Mouse (Mus musculus): ENCODE results near the gene Dlk2.
A peak's percentile ranks its signal among the peaks of the same experiment; 100 is the strongest.

The Dlk2 gene

DNA sequence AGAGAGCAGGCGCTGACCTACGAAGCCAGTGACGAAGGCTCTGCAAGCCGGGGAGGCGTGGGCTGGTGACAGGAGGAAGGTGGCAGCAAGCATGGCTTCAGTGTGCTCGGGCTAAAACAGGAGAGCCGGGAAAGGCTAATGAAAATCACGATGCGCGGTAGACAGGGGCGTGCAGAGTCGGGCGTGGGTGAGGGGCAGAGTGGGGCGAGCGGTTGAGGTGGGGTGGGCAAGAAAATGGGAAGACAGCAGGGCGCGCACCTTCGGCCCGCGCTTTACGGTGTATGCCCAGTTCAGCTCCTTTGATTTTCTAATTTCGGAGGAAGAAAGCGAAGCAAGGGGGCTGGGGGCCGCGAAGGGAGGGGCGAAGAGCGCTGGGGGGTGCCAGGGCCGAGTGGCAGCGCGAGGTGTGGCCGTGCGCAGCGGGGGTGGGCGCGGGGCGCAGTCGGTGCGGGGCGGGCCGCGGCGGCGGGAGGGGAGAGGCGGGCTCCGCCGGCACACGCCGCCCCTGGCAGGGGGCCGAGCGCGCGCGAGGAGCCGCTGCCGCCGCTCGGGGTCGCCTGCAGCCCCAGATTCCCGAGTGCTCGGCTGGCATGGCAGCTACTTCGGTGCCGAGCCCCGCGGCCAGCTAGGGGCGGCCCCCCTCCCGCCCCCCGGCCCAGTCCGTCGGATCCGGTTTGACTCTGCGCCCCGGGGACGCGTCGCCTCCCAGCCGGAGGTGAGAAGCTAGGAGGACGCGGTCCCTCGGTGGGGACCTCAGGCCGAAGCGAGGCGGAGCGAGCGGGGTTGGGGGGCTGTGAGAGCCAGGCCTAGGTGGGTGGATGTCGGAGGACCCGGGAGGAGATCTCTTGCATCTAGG is at the start of gene Dlk2:
TSS of gene Dlk2 (plus strand) at position 58 of the 856 bp plus-strand sequence.
- DNase-seq = no peak

GRCm38 (mm10) chr17:46247512-46248188 is 49.6 kb upstream of the Dlk2 start, which contains the start of the genes Polr1c and Yipf3:
Polr1c (minus strand) TSS chr17:46248054.
Yipf3 (plus strand) TSS chr17:46248080.
- peak; percentile 98 for DNase-seq

GRCm38 (mm10) chr17:46248189-46248522 is 49.1 kb upstream of the Dlk2 start:
- no peak for DNase-seq

GRCm38 (mm10) chr17:46251174-46251573 is 46.0 kb upstream of the Dlk2 start:
- DNase-seq = no peak

- DNase-seq = peak; percentile 75
Measured at GRCm38 (mm10) chr17:46252571-46253451, 44.4 kb upstream of the Dlk2 start.

DNA sequence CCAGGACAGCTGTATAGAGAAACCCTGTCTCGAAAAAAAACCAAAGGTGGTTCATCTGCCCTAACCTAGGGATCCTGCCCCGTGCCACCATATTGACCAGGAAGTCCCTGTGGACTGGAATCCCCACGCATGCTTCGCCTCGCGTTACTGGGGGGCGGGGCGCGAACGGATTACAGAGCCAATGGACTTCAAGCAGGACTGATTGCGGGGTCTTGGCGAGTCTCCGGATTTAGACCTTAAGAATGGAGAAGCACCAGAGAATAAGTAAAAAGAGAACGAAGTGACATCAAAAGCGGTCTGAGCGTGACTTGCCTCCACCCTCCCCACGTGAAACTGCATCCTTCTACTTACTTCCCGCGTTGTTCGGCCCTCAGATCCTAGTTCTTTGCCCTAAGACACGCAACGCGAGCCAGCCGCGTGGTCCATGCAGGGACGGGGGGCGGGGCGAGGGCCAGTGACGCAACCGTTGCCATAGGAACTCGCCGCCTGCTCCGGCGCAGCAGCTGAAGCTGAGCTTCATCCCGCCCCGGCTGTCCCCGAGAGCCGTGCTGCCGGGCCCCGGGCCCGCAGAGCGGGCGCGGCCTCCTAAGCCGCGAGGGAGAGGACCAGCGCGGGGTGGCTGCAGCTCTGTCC is 43.7 kb upstream of the Dlk2 start, which contains the start of gene Lrrc73:
TSS of gene Lrrc73 (plus strand) at position 80 of the 633 bp plus-strand sequence.
- peak; percentile 94 for DNase-seq

- no peak for DNase-seq
Measured at GRCm38 (mm10) chr17:46254106-46254505, 43.1 kb upstream of the Dlk2 start.

- no peak for DNase-seq
Measured at GRCm38 (mm10) chr17:46255147-46255546, 42.1 kb upstream of the Dlk2 start.

GRCm38 (mm10) chr17:46258279-46259053 is 38.8 kb upstream of the Dlk2 start:
- DNase-seq = no peak

DNA sequence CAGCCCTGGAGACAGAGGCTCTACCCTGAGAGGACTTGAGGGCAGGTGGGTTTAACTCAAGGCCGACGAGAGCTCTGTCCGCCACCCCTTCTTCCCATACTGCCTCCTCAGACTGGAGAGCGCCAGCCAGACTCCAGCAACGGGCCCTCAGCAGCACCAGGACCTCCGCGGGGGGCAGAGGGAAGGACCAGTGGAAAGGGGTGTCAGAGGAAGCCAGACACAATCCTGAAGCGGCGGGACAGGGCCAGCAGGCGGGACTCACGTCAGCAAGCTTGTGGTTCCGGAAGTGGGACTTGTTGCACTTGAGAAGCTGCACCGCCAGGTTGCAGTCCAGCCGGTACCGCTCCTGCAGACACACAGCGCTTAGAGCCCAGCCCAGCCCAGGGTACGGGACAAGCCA is 37.5 kb upstream of the Dlk2 start:
- DNase-seq = no peak

- no peak for DNase-seq
Measured at GRCm38 (mm10) chr17:46262201-46262694, 35.0 kb upstream of the Dlk2 start.

GRCm38 (mm10) chr17:46265502-46265901 is 31.7 kb upstream of the Dlk2 start:
- DNase-seq = no peak

DNA sequence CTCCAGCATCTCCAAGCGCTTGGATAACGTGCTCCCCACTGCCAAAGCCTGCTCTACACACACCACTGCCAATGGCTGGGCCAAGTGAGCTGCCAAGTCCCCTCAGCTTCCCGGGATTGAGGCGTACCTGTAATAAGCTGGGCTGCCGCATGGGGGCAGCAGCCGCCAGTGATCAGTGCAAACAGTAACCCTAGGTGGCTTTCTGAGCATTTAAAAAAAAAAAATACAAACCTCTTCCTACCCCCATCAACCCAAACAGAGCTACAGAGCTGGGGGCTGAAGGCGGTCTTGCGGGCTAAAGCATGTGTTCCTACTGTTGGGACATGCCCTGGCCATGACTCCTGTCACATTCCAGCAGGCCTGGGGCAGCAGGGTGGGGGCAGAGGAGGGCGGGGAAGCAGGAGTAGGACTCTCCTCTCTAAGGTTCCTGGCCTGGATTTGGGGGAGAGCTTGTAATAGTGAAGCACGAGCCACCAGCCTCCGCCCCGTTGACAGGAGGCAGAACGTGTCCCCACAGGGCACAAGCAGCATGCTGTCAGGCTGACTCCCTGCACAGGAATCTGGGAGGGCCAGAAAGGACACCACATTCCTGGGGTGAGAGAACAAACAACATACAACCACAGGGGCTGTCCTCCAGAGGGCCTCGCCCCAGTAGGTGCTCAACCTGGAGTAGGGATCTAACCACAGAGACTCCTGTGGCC is 31.2 kb upstream of the Dlk2 start:
- peak; percentile 91 for DNase-seq

GRCm38 (mm10) chr17:46266986-46267385 is 30.2 kb upstream of the Dlk2 start:
- no peak for DNase-seq

- DNase-seq = no peak
Measured at GRCm38 (mm10) chr17:46267511-46267910, 29.7 kb upstream of the Dlk2 start.

DNA sequence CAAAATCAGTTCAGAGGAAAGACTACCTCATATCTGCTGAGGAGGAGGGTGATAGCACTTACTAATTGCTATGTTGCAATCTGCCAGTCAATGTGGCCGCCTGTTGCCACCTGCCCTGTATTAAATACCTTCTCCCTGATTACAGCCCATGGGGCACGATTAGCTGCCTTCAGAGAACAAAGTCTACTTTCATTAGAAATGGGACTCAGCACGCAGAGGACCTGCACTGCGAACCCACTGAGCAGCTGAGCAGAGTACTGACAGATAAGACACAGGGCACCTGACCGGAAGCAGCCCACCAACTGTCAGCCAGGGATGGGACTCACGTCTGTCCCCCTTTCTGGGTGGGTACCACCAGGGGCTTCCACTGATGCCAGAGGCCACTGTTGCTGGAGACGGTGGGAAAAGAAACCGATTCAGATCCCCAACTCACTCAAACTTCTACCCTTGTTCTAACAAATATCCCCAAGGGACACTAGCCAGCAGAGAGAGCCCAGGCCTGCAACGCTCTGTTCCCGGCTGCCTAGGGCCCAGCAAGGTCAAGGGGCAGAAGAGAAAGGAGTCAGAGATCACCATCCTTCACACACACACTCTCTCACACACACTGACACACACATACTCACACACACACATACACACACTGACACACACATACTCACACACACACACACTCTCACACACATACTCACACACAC is 29.0 kb upstream of the Dlk2 start:
- DNase-seq = no peak

DNA sequence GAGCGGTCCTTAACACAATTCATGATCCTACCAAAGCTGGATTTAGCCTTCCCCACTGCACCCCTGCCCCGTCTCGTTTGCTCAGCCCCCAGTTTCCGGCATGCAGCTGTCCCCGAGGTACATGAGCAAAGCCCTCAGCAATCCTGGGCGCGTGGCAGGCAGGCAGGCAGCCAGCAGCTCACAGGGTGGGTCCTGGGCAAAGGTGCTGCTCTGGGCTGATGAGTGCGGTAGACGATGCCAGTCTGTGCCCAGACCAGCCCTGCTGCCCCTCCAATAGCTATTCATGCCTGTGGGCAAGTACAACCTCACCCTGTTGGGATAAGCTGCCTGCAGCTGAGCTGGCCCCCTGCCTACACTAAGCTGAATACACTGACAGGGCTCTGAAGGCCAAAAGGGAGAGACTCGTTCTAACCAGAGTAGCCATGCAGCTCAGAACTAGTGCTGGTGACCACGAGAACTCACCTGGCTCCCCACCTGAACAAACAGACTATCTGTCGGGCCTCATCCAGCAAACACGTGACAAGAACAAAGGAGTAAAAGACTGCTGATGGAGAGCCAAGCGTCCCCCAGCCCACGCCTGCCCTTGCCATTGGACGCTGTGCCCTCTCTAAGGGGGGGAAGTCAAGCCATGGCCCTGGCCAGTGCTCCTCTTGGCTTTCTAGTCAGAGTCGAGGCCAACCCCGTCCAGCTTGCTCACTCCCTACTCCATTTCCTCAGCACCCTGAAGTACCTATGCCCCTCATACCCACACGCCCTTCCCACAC is 27.3 kb upstream of the Dlk2 start:
- DNase-seq = no peak

GRCm38 (mm10) chr17:46272058-46272457 is 25.2 kb upstream of the Dlk2 start:
- DNase-seq = no peak

DNA sequence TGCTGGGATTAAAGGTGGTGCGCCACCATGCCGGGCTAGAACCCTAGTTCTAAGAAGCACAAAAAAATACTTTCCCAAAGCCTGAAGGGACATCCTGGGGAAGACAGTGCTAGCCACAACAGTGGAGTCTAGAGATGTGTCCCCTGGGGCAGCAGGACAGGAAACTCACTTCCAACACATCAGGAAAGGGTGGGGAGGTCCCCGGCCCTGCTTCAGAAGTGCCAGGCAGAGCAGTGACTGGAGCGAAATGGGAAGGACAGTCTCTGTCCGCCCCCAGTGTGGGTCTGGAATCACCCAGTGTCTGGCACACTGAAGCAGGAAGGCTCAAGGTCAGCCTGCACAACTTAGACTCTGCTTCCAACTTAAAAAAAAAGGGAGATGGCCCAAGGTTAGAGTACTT is 24.5 kb upstream of the Dlk2 start:
- no peak for DNase-seq
